Mouse (Mus musculus) urinary bladder, adult 18-20 months (tissue): ENCODE measurements around the gene Rpl10.
A peak's percentile ranks its signal among the peaks of the same experiment; 100 is the strongest.

Experiments used
- DNase-seq, 2 experiments: peaks; one replicate each; pipeline ENCODE4 v3.0.0; 2022; ENCODE audit warnings: low spot score in 2 of 2, mixed read lengths in 2 of 2

Rpl10 gene

DNA sequence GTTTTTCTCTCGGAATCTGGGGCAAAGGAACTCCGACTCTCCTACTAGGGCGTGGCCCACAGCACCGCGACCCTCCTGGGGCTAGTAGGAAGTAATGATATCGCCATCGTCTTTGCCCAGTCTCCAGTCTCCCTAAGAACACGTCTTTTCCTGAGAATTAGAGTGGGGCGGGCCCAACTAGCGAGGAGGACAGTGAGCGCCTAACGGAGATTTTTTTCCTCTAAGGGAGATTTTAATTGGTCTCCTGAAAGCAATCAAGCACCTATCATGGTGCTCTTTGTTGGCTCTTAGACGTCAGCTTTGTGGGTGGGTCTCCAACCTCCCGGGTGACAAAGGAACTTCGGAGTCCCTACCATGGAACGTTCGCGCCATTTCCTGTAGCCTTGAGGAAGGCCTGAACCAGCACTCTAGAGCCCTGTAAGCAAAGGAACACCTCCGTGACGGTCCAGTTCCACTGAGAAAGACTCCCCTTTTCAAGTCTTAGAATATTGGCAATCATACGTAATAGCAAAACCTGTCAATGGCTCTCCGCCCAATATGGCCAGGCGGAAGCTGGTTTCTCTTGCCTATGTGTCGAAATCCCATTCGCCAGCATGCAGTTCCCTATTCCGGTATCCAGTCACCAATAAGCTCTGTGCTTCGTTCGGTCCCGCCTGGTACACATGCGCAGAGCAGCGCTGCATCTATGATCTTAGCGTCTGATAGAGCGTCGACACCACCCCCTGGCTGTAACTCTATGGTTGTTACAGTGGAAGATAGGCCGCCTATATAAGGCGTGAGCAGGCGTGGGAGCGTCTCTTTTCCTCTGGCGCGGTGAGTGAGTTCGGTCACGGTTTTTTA lies at the start of gene Rpl10:
TSS of gene Rpl10 (plus strand) at position 751 of the 840 bp plus-strand sequence.
- DNase-seq: peak; percentile 66 to 87

DNA sequence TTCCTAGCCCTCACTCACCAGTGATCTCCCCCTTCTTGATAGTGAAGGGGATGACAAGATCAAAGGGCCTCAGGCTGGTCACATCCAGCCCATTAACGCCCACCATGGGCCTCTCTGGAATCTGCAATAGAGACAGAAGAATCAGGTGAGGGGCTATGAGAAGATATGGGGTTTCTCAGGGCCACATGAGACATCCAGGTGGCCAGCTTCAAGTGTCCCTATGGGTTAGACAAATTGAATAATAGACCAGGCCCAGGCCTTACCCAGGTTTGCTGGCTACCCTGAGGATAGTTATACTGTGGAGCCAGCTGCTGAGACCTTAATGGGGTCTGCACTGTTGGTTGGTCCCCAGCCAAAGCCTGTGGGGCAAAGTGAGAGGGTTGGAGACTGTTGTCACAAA lies 40.6 kb upstream of the Rpl10 start:
- no peak for DNase-seq

DNA sequence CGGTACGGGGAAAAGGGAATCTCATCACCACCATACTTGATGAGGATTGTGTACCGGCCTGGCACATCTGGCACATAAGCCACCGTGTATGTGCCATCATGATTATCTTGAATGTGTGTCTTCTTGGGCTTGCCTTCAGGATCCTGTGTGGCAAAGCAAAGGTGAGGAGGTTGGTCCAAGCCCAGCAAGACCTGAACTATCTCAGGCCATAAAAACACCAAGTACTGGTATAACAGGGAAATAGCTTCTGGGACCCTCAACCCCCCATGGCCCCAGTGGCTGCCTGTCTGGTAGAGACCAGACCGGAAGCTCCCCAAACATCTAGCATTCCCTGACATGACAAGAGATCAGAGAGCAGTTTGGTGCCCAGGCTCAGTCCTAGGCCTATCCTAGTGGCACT lies 37.4 kb upstream of the Rpl10 start:
- DNase-seq: no peak

DNA sequence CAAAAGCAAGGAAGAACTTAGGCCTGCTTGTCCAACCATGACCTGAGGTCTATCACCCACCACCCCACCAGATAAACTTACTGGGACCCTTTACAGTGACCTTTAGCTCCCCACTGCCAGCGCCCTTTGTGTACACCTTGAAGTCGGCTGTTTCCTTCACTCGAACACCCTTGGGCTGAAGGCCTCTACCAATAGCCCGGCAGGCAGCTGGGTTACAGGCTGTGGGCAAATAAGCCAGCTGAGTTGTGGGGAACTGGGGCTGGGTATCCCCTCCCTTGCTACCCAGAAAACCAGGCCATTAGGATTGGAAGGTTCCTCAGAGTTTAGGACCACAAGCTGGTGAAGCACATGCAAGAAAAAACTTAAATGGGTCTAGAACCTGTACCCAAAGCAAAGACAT lies 30.3 kb upstream of the Rpl10 start:
- no peak for DNase-seq

DNA sequence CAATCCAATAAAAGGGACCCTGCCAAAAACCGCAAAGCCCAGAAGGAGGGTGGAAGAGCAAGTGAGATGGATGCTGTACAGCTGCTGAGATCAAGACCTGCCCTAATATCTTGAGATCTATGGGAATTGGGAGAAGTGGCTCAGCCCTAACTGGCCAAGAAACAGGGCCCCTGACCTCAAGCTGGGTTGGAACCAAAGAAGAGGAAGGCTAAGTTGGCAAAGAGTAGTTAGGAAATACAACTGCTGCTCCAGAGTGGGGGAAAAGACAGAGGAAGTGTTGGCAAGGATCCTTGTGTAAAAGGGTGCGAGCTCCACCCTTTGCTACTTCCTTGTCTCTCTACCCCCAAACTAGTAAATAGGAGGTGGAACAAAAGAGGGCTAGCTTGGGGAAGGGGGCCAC lies 27.2 kb upstream of the Rpl10 start:
- DNase-seq: no peak

DNA sequence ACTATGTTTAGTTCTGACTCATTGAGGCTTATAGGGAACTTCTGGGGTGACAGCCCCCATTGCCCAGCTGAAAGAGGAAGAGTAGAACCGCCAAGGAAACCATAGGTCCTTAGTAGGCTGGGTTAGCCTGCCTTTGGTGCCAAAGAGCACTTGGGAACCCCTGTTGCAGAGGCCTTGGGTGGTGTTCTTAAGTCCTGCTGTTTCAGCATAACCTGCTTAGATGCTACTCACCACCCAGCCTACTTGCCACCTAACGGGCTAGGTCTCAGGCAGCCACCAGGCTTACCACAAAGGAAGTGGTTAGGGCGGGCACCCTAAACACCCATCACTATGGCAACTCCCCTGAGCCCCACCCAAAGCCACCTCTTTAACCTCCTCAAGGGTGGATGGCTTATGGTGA lies 26.8 kb upstream of the Rpl10 start:
- no peak for DNase-seq

DNA sequence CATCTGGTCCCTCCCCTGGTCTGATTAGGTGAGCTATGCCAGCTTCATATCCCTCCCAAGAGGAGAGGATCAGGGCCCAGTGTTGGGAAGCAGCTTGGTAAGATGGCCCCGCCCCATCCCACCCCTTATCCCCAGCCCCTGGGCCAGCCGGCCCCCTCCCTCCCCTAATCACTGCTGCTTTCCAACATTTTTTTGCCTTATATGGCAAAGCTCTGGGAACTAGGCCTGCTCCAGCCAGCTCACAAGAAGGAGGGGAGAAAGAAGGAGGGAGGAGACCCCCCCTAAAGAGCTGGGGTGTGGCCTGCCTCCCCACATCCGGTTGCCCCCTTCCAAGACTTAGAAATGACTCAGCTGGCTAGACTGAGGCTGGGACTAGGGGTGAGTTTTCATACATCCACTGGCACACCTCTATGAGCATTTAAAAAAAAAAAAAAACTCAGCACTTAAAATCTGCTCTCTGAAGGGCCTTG lies 26.0 kb upstream of the Rpl10 start:
- DNase-seq: peak; percentile 3 to 48

DNA sequence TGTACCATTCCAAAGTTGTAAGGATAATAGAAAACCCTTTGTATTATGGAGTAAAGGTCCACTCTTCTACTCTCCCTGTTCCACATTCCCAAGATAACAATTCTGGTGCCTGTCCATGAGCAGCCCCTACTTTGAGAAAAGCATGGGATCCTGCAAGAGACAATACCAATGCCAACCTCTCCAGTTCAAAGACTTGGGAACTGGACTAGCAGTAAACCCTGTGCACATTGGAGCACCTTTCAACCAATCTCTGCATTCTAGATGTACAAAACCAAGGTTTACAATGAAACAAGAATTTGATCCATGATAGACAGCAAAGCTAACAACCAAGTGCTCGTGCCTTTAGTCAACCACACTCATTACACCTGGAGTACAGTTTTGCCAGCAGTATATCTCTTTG lies 25.5 kb upstream of the Rpl10 start:
- DNase-seq: no peak

DNA sequence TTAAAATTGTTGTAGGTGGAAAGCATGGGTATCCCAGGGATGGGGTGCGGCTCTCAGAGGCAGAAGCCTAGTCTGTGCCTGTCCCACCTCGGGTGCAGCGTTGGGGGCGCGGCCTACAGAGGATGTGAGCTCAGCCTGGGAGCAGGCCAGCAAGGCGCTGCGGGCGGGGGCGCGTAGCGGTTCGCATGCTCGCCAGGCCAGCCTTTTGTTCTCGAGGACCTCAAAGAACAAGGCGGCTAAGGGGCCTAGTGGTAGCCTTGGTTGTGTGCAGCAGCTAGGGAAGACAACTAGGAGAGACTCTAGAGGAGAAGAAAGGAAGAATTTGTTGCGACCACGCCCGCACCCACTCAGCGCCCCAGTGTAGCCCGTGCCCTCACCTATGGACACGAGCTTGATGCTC lies 24.9 kb upstream of the Rpl10 start:
- DNase-seq: peak; percentile 46 to 74

DNA sequence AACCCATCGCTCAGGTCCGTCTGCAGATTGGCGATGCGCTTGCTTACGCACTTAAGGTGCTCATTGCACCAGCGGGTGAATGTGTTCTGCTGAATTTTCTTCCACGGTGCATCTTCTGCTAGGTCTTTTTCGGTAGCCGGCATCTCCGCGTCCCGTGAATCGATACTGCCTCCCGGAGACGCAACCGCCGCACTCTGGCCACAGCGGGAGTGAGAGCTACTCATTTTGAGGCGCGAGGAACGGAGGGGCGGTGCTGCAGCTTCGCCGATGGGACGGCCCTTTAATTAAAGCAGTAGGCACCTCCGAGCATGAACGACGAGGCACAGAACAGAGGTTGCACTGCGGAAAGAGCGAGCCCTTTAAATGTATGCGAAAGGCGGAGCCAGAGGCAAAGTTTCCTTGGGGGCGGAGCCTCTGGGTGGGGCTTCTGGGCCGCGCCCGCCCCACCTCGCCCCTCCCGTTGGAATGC lies 24.4 kb upstream of the Rpl10 start:
- peak in 1 of 2 experiments; percentile 84 for DNase-seq

DNA sequence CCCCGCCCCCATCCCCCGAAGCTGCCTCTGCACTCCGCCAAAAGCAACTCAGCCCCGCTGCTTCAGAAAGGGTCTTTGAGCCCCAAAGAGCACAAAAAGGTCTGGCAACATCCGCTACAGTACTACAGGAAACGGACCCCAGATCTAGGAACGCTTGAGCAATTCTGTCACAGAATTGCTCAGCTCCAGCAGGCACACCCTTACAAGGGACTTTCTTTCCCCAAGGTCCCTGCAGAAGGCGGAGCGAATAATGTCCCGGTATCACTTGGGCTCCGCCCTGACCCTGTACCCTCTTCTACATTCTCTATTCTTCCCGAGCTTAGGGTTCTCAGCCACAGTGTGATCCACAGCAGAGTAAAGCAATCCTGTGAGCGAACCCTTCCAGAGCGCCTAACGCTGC lies 23.9 kb upstream of the Rpl10 start:
- peak in 1 of 2 experiments; percentile 48 for DNase-seq

DNA sequence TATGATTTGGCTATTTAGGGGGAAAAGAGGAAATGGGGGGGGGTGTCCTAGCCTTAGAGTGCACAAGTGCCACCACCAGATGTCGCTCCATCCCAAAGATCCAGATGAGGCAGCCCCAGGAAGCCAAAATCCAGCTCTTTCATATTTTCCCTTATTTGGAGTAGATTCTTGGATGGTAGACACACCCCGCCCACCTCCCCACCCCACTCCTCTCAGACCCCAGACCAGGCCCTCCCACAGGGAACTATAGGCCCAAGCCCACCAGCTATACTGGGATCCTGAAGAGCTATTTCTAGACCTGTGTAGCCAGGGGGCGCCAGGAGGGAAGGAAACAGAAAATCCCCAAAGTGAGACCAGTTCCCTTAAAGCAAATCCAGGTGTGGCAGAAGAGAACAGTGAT lies 22.0 kb upstream of the Rpl10 start:
- peak in 1 of 2 experiments; percentile 22 for DNase-seq

DNA sequence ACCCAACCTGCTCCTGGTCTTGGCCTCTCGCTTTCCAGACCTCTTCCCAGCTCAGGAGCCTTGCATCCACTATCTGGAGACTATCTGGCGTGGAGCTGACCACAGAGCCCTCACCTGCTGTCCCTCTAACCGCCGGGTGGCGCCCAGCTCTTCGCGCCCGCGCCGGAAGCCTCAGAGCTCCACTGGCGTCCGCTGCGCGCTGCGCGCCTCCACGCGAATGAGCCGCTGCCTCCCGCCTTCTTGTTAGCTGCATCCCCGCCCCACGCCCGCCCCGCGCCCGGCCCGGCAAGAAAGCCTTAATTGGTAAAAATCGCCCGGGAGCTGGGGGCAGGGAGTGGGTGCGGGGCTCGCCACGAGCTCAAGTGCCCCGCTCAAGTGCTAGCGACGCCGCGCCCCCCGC lies 21.0 kb upstream of the Rpl10 start, which contains the start of gene Flna:
TSS of gene Flna (minus strand) at position 206 of the 400 bp plus-strand sequence.
- DNase-seq: peak; percentile 45 to 57

DNA sequence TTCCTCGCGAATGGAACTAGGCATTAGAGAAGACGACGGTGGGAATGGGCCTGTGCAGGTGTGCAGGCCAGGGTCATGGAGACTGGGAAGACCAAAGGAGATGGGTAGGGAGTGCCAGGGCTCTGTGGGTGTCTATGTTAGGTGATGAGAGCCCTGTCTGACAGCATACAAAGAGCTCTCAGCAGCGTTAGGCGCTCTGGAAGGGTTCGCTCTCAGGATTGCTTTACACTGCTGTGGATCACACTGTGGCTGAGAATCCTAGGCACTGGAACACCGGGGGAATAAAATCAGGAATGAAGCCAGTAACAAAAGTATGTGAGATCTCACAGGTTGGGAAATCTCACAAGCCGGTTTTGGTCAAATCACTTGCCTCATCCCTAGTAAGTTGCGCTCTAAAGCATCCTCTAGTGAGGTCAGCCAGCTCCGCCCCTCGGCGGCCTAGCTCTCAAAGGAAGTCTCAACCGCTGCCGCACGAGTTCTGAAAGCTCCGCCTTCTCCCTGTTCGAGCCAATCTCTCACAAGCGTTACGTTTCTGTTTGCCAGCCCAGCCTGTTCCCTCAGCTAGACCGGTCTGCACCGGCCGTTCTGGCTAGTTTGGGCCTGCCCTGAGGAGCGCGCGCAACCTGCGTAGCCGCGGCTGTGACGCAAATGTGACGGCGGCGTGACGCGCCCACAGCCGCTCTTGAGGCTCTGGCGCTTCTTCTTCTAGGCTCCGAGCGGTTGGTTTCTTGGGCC lies 16.3 kb upstream of the Rpl10 start, which contains the start of gene Emd:
TSS of gene Emd (plus strand) at position 535 of the 735 bp plus-strand sequence.
- DNase-seq: peak; percentile 59 to 88

DNA sequence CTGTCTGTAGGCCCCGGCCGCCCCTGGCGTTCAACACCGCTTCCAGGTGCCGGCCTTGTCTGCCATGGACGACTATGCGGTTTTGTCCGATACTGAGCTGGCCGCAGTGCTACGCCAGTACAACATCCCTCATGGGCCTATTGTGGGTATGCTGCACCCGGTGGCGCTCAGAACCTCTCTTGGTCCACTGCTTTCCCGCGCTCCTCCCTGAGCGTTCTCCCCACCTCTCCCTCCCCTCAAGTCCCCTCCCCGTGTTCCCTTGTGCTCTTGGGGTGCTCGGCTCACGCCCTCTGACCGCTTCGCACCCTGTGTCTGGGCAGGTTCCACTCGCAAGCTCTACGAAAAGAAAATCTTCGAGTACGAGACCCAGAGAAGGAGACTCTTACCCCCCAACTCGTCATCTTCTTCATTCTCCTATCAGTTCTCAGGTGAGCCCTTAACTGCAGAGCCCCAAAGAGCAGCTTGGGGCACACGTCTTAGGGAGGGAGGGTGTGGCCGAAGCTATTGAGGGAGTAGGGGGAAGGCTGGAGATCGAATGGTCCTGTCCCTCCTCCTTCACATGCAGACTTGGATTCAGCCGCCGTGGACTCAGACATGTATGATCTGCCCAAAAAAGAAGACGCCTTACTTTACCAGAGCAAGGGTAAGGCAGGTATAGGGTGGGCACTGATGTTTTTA lies 15.6 kb upstream of the Rpl10 start:
- DNase-seq: no peak

DNA sequence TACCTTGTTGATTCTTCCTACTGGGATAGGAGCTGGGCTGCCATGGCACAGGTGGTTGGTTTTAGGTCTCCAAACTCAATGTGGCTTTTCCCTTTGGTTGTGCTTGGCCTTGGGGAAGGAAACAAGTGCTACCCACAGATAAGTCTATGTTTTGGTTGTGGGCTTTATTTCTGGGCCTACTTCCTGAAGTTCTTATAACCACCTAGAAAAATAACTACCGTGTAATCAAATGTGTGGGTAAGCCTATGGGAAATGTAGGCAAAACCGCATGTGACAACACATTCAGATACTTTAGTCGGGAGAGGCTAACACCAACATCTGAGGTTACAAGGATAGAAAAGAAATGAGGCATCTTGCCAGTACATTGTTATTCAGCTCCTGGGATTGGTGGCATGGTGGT lies 12.9 kb upstream of the Rpl10 start:
- no peak for DNase-seq

DNA sequence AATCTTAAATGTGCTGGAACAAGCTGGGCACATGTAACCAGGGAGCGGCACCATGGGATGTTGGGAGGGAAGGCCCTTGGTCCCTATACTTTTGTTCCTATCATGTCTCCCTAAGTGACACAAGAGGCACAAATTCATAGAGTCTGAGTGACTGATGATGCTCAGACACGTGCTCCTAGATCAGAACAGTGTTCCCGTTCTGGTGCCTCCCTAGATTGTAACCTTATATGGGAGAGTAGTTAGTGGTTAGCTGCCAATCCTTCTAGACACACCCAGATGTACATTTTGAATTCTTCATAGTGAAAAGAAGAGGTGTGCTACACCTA lies 913 bp upstream of the Rpl10 start:
- DNase-seq: no peak

DNA sequence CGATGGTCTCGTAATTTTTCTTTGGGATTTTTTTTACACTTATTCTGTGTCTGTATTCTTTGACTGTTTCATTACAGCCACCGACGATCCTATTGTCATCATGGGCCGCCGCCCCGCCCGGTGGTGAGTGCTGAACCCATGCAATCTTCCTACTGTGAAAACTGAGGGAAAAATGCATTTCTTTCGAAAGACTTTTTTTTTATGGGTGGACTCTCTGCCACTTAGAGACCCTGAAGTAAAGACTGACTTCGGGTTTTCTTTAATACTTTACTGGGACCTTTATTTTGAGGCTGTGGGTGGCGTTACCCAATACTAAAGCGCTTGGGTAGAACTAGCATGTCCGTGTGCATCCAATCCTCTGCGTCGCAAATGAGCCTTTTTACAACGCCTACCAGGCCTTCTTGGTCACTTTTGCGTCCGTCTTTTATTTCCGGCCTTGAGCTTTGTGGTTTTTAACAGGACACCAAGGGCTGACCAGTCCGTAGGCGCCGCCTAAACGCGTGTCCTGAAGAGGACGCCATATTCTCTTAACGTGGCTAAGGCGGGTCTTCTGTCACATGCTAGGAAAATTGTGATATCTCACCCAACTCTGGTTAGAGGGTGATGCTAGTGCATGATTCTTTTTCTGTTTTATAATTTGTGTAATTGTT lies 415 bp downstream of the Rpl10 start:
- peak in 1 of 2 experiments; percentile 15 for DNase-seq

DNA sequence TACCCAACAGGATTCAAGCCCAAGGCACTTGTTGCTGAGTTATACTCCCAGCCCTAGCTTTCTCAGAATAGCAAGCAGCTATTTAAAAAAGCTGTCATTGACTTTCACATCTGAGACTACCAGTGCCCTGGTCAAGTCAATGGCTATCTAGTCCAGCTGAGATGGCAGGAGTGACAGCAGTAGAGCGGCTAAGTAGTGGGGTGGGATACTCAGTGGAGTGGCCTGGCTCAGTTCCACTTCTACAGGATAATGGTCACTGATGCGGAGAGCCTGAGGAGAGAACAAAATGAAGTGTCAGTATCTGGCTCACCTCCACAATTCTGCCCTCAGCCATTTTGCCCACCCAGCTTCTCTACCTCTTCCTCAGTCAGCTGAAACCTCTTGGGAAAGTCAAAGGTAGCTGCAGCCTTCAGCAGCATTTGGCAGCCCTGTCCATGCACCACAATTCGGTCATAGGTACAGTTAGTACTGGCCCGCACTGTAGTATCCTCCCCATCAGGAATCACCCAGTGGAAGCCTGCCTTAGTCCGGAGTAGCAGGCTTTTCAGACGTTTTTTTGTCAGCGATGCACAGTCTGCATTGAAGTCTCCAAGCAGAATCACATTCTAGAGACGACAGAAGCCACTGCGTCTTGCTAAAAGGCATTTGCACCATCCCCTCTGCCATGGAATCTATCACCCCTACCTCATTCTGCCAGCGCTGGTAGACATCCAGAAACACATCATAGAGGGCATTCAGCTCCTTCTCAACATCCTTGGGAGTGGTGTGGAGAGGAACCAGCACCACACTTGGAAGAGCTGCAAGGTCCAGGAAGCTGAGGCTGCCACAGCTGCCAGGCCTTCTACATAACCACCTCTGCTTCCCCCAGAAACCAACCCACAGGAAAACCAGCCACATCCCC lies 3.1 kb downstream of the Rpl10 start:
- no peak for DNase-seq

DNA sequence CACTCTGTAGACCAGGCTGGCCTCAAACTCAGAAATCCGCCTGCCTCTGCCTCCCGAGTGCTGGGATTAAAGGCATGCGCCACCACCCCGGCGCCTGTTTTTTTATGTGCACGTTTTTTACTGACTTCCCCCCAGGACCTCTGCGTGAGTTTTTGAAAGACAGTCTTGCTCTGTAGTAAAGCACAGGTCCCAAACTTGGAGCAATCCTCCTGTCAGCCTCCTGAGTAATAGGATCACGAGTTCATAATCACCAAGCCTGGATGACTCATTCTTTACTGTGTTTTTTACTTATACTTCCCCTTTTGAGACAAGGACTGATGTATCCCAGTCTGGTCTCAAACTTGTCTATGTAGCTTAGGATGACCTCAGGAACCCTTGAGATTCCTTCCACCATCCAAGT lies 7.3 kb downstream of the Rpl10 start:
- no peak for DNase-seq
